Mouse (Mus musculus) A20 (cell line): ENCODE data around the gene Tmem59l.
A peak's percentile ranks its signal among the peaks of the same experiment; 100 is the strongest.

ENCODE experiments used
- DNase-seq: peaks from one replicate; pipeline ENCODE4 v3.0.0-alpha.2; 2011; ENCODE audit warnings: low read depth, low spot score

The Tmem59l gene

GRCm38 (mm10) chr8:70488931-70489470, 1.8 kb upstream of the Tmem59l start:
- no peak for DNase-seq

GRCm38 (mm10) chr8:70487993-70488796, 1.0 kb upstream of the Tmem59l start:
- peak; percentile 50 for DNase-seq

DNA sequence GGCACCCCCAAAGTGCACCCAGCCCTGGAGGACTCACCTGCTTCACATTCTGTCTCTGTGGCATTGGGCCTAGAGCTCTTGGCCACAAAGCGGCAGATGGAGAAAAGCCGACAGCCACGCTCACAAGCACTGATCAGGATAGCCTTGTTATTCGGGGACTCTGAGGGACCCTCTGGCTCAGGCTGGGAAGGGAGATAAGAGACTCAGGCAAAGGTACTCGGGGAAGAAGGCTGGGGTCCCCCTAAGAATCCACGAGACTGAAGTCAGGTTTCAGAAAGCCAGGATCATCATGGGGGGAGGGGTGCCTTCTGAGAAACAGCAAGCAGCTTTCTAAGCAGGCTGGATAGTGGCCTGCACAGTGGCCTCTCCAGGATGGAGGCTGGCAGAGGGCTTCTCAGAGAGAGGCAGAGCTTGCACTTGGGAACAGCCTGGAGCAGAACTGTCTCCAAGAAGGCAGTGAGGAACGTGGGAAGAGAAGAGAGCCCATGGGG, 922 bp downstream of the Tmem59l start:
- no peak for DNase-seq

GRCm38 (mm10) chr8:70482943-70483342, 4.2 kb downstream of the Tmem59l start:
- no peak for DNase-seq

GRCm38 (mm10) chr8:70481908-70482307, 5.2 kb downstream of the Tmem59l start:
- no peak for DNase-seq

DNA sequence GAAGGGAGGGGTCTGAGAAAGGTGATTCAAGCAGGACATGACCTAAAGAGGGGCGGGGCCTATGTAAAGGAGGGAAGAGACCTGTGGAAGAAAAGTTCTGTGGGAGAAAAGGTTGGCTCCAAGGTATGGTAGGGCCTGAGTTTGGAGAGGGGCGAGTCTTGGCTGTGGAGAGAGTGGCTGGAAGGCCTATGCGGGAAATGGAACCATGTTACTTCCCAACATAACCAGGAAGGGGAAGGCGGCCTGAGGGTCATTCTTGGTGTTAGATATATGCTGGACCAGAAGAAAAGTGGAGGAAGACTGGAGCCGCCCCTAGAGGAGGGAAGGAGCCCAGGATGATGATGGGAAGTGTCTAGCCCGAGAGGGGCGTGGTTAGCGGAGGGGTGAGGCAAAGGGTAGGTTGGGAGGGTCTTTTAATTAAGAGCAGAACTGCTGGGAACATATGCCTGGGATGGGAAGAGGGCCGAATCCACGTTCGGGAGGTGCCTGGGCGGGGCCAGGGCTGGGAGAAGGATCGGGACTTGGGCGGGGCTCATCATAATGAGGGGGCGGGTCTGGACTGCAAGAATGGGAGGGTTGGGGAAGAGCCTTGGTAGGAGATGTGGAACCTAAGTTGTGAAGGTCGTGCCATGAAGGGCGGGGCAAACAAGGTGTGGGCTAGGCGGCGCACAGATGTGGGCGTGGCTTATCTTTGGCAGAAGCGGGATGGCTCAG, 9.7 kb downstream of the Tmem59l start:
- peak; percentile 81 for DNase-seq

DNA sequence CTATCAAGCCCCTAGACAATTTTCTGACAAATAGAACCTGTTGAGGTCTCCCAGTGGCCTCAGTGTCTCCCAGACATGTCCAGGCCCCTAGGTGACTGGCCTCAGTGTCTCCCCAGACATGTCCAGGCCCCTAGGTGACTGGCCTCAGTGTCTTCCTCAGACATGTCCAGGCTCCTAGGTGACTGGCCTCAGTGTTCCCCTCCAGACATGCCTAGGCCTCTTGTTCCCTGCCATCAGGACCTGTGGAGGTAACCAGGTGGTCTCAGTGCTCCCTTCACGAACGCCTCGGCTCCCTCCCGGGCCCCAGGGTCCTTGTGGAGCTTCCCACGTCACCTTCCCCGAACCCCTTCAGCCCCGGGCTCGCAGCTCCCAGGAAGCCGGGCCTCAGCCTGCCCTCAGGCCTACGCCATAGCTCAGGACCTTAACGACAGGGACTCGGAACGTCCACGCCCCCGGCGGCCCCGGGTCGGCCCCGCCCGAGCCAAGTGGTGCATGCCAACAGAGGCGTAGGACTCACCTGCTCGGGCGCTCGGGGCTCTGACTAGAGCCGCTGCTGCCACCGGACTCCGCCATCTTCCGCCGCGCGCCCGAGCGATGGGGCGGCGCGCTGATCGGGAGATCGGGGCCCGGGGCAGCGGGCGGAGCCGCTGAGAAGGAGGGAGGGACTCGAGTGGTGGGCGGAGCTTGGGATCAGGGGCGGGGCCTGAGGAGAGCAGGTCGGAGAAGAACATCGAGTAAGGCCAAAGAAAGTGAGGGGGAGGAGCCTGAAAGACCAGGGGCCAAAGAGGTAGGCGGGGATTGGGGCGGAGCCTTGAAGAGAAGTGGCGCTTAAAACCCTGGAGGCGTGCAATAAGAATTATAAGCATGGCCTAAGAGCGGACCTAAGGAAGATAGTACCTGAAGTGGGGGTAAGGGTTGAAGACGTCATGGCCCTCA, 10.6 kb downstream of the Tmem59l start, which contains the start of gene Klhl26:
Klhl26 (minus strand) TSS at position 636 of the 936 bp plus-strand sequence.
- DNase-seq = peak; percentile 99

- no peak for DNase-seq
Observed at GRCm38 (mm10) chr8:70471856-70472255, 15.3 kb downstream of the Tmem59l start.

- DNase-seq = no peak
Observed at GRCm38 (mm10) chr8:70469938-70470337, 17.2 kb downstream of the Tmem59l start.

- no peak for DNase-seq
Observed at GRCm38 (mm10) chr8:70469295-70469916, 17.8 kb downstream of the Tmem59l start.

GRCm38 (mm10) chr8:70468733-70469132, 18.4 kb downstream of the Tmem59l start:
- no peak for DNase-seq

DNA sequence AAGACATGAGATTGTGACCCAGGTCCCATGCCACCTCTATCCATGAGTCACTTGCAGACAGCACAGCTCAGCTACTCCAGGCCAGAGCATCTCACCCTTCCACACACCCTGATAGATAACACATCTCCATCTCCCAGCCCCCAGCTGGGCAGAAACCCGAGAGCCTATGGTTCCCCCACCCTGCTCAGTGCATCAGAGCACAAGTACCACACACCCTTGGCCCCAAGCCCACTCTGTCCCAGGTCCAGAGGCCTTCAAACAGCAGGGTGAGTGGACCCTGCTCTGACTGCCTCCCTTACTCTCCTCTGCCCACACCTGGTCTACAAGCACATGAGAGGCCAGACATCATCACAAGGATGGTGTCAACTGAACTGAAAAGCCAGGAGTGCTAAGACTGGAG, 19.3 kb downstream of the Tmem59l start:
- DNase-seq = no peak

DNA sequence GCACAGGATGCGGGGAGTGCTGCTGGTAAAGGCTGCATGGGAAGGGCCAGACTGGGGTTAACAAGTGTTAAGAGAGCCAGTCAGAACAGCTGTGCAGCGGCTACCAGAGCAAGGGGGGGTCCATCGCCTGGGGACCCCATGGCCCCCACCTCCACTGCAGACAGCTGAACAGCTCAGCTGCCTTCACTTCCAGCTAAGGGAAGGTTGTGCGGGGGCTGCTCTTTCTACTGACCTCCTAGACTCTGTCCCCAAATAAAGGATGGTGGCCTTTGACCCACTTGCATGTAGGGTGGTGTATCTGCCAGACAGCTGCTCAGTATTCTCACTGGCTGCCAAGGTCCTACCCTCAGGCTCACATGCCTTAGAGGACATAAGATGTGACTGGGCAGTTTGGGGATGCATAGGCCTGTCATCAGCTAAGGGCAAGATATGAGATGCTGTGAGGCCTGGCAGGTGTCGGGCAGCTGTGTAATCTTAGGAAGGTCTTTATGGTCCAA, 19.9 kb downstream of the Tmem59l start:
- no peak for DNase-seq

- no peak for DNase-seq
Observed at GRCm38 (mm10) chr8:70466771-70467170, 20.4 kb downstream of the Tmem59l start.

- DNase-seq = no peak
Observed at GRCm38 (mm10) chr8:70466305-70466704, 20.9 kb downstream of the Tmem59l start.

DNA sequence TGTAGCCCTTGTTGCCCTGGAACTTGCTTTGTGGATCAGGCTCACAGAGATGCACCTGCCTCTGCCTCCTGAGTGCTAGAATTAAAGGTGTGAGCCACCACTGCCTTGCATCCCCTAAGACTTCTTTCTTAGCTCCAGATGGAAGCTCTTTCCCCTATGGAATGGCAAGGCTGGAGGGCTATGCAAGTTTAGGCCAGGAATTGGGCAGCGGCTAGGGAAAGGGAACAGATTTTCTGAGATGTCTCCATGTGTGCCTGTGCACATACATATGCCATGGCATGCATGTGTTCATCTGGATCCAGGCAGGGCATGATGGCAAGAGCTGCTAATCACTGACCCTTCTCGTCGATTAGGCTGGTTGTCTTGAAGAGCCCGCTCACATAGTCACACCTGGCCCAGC, 21.5 kb downstream of the Tmem59l start:
- DNase-seq = no peak

- DNase-seq = no peak
Observed at GRCm38 (mm10) chr8:70464162-70464561, 23.0 kb downstream of the Tmem59l start.

DNA sequence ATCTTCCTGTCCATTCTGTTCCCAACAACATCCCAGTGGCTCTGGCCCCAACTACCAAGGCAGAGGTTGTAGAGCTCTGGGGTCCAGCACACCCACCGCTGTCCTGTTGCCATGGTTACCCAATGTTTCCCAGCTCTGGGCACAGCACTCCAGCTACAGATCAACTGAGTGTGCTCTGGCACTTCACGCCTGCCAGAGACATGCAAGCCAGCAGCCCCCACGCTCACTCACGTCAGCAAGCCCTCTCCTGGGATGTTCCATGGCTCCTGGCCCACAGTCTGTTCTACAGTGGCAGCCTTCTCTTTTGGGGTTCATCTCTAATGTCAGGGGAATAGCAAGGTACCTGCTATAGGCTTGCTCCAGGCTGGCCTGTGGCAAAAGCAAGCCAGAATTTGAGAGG, 23.9 kb downstream of the Tmem59l start:
- DNase-seq = no peak

DNA sequence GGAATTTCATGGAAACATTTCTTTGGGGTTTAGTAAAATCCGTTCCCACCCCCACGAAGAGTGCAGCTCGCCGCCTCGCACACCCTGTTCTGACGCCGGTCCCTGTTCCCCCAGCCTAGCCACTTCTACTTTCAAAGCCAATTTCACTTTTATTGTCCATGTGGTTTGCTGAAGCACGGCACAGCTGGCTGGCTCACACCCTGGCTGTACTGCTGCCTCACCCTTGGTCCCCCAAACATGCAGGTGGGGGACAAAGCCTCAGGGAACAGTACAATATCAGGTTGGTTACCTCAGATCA, 24.7 kb downstream of the Tmem59l start:
- peak; percentile 29 for DNase-seq

DNA sequence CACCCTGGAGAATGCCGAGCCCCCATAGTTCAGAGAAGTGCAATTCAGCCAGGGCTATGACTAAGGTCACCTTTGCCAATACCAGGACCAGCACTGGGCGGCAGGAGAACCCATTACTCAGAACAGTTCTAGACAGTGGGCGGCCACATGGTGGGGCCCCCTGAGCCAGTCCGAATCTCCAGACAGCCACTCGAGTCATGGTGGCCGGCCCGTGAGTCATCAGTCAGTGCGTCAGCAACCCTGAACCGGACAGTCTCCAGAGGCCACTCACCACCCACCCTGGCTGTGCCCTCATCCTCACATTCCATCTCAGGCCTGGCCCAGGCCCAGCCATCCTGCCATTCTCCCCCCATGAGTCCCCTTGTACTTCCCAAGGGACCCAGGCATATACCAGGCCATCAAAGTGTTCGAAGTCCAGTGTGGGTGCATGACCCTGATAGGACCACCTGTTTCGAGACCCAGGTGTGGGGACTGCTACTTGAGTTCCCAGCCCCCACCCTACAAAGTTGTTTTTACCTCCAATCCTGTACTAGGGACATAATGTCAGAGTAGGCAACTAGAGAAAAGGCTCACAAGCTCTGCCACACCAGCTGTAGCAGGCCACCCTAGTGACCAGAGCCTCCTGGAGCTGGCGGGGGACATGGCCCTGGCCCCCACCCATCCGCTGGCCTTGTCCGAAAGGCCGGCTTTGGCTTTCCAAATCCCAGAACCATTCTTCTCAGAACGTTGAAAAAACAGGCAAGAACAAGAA, 25.2 kb downstream of the Tmem59l start:
- no peak for DNase-seq
